Mouse (Mus musculus): ENCODE measurements around the gene Rab8b. TPM values are rescaled to one million over a fixed set of nuclear protein-coding genes. Genes with fewer than 3 reads are reported as not detected.
"Not testable (repeated sequence)": the region's sequence is repeated elsewhere in the genome, so short reads cannot be mapped to it uniquely, and the experiment has no call there.

The Rab8b gene
- total RNA-seq, 2 experiments from 2014 or later: 45.9 to 81.6 TPM

- no peak for ATAC-seq (replicated peaks; ENCODE audit: low FRiP score, low TSS enrichment, poor library complexity, severe bottlenecking)
Measured at GRCm38 (mm10) chr9:66918672-66919330, 686 bp downstream of the Rab8b start.

GRCm38 (mm10) chr9:66917892-66918255 is 1.6 kb downstream of the Rab8b start:
- no peak for ATAC-seq (replicated peaks; ENCODE audit: low FRiP score, low TSS enrichment, poor library complexity, severe bottlenecking)

GRCm38 (mm10) chr9:66917216-66917891 is 2.1 kb downstream of the Rab8b start:
- ATAC-seq (replicated peaks; ENCODE audit: low FRiP score, low TSS enrichment, poor library complexity, severe bottlenecking): no peak

GRCm38 (mm10) chr9:66915869-66916785 is 3.4 kb downstream of the Rab8b start:
- peak; percentile 63 for ATAC-seq (replicated peaks; ENCODE audit: low FRiP score, low TSS enrichment, poor library complexity, severe bottlenecking)

GRCm38 (mm10) chr9:66915401-66915800 is 4.1 kb downstream of the Rab8b start:
- no peak for ATAC-seq (replicated peaks; ENCODE audit: low FRiP score, low TSS enrichment, poor library complexity, severe bottlenecking)

- ATAC-seq (replicated peaks; ENCODE audit: low FRiP score, low TSS enrichment, poor library complexity, severe bottlenecking): no peak
Measured at GRCm38 (mm10) chr9:66914540-66914939, 4.9 kb downstream of the Rab8b start.

GRCm38 (mm10) chr9:66913254-66913934 is 6.1 kb downstream of the Rab8b start:
- ATAC-seq (replicated peaks; ENCODE audit: low FRiP score, low TSS enrichment, poor library complexity, severe bottlenecking): not testable (repeated sequence)

- no peak for ATAC-seq (replicated peaks; ENCODE audit: low FRiP score, low TSS enrichment, poor library complexity, severe bottlenecking)
Measured at GRCm38 (mm10) chr9:66912304-66912703, 7.2 kb downstream of the Rab8b start.

- no peak for ATAC-seq (replicated peaks; ENCODE audit: low FRiP score, low TSS enrichment, poor library complexity, severe bottlenecking)
Measured at GRCm38 (mm10) chr9:66910677-66911076, 8.8 kb downstream of the Rab8b start.

- peak; percentile 75 for ATAC-seq (replicated peaks; ENCODE audit: low FRiP score, low TSS enrichment, poor library complexity, severe bottlenecking)
Measured at GRCm38 (mm10) chr9:66909922-66910321, 9.6 kb downstream of the Rab8b start.

GRCm38 (mm10) chr9:66907746-66908397 is 11.6 kb downstream of the Rab8b start:
- no peak for ATAC-seq (replicated peaks; ENCODE audit: low FRiP score, low TSS enrichment, poor library complexity, severe bottlenecking)

- ATAC-seq (replicated peaks; ENCODE audit: low FRiP score, low TSS enrichment, poor library complexity, severe bottlenecking): no peak
Measured at GRCm38 (mm10) chr9:66907126-66907525, 12.4 kb downstream of the Rab8b start.

GRCm38 (mm10) chr9:66905990-66906389 is 13.5 kb downstream of the Rab8b start:
- no peak for ATAC-seq (replicated peaks; ENCODE audit: low FRiP score, low TSS enrichment, poor library complexity, severe bottlenecking)

- ATAC-seq (replicated peaks; ENCODE audit: low FRiP score, low TSS enrichment, poor library complexity, severe bottlenecking): no peak
Measured at GRCm38 (mm10) chr9:66899526-66899925, 20.0 kb downstream of the Rab8b start.

- peak; percentile 70 for ATAC-seq (replicated peaks; ENCODE audit: low FRiP score, low TSS enrichment, poor library complexity, severe bottlenecking)
Measured at GRCm38 (mm10) chr9:66899072-66899471, 20.4 kb downstream of the Rab8b start.

- ATAC-seq (replicated peaks; ENCODE audit: low FRiP score, low TSS enrichment, poor library complexity, severe bottlenecking): no peak
Measured at GRCm38 (mm10) chr9:66897851-66898250, 21.6 kb downstream of the Rab8b start.

- no peak for ATAC-seq (replicated peaks; ENCODE audit: low FRiP score, low TSS enrichment, poor library complexity, severe bottlenecking)
Measured at GRCm38 (mm10) chr9:66896951-66897350, 22.5 kb downstream of the Rab8b start.

- peak; percentile 81 for ATAC-seq (replicated peaks; ENCODE audit: low FRiP score, low TSS enrichment, poor library complexity, severe bottlenecking)
Measured at GRCm38 (mm10) chr9:66895995-66896394, 23.5 kb downstream of the Rab8b start.

Data from megakaryocyte-erythroid progenitor cell, adult 5-6 weeks (primary cell).